Mouse (Mus musculus) kidney, embryonic 16.5 days (tissue): ENCODE data around the gene Sfmbt1. TPM values are rescaled to one million over a fixed set of nuclear protein-coding genes. Genes with fewer than 3 reads are reported as not detected.

Source experiments
- ATAC-seq: fragments of 200-750 bp; cut with Nextera tagmentation; 2 replicates; pipeline ENCODE4 v1.8.0; 2017; ENCODE audit warnings: moderate TSS enrichment; ENCODE audit not compliant: low FRiP score, low TSS enrichment
- H3K27ac ChIP-seq: fragments of 300-500 bp; sonication (generic); 2 replicates; pipeline ENCODE4 v1.5.1; 2014; ENCODE audit warnings: low read length
- H3K27me3 ChIP-seq: fragments of 300-500 bp; sonication (generic); 2 replicates; pipeline ENCODE4 v1.6.1; 2014; ENCODE audit warnings: low read length, control low read depth, mixed read lengths; ENCODE audit not compliant: insufficient read depth
- H3K36me3 ChIP-seq: fragments of 300-500 bp; sonication (generic); 2 replicates; pipeline ENCODE4 v1.6.1; 2014; ENCODE audit warnings: low read length, control low read depth, mixed read lengths; ENCODE audit not compliant: insufficient read depth
- H3K4me1 ChIP-seq: fragments of 300-500 bp; sonication (generic); 2 replicates; pipeline ENCODE4 v1.6.1; 2014; ENCODE audit warnings: low read length, control low read depth, mixed read lengths; ENCODE audit not compliant: insufficient read depth
- H3K4me2 ChIP-seq: fragments of 300-500 bp; sonication (generic); replicated peaks from 2 replicates; pipeline ENCODE4 v1.6.1; 2014; ENCODE audit warnings: low read depth, low read length
- H3K4me3 ChIP-seq: fragments of 300-500 bp; sonication (generic); 2 replicates; pipeline ENCODE4 v1.5.1; 2014; ENCODE audit warnings: mild to moderate bottlenecking, low read length
- H3K9ac ChIP-seq: fragments of 300-500 bp; sonication (generic); replicated peaks from 2 replicates; pipeline ENCODE4 v1.6.1; 2014; ENCODE audit warnings: low read length
- H3K9me3 ChIP-seq: fragments of 300-500 bp; sonication (generic); 2 replicates; pipeline ENCODE4 v1.6.1; 2016; ENCODE audit warnings: low read length, control low read depth
- WGBS: fragments of 180-500 bp; shearing (Covaris S2); extraction: QIAGEN DNeasy Blood & Tissue Kit; methylation state at CpG from one replicate; pipeline ENCODE4 v1.1.7; 2014; 5-methylcytosine and 5-hydroxymethylcytosine counted together
- polyA plus RNA-seq: library from polyadenylated mRNA; unstranded; fragments of >200 nt; fragmentation: Nextera tagmentation; extraction: Ambion mirVana; gene quantifications from 2 replicates; pipeline ENCODE4 v1.2.1, GENCODE M21; 2015

The Sfmbt1 gene
- polyA plus RNA-seq, 1 experiment from 2014 or later: 13.6 TPM

DNA sequence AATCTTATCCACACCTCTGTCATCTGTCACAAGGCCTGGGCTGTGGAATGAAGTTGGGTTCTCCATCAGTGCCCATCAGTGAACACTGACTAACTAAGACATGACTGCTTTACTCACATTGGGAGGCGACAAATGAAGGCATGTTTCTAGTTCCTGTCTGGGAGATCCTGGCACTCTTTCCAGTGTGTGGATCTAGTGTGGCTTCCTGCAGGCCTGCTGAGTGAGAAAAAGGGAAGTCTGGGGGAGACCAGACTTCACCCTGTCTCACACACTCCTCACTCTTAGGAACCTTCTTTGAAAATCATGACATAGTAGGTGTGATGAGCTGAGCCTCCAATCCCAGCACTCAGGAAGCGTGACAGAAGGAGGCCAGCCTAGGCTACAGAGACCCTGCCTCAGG, 19.9 kb upstream of the Sfmbt1 start:
- Histone ChIP-seq H3K9ac (no peak overlapping the region), H3K36me3 (peaks cover 6% of the 10 kb centered on the region), H3K4me3 (no peak overlapping the region), H3K27me3 (no peaks in the 10 kb centered on the region), H3K9me3 (no peaks in the 10 kb centered on the region), H3K4me2 (no peak overlapping the region), H3K27ac (no peak overlapping the region), H3K4me1 (no peaks in the 10 kb centered on the region)
- WGBS: 85% methylated on average over 2 of the region's 2 CpGs
- no peak for ATAC-seq

DNA sequence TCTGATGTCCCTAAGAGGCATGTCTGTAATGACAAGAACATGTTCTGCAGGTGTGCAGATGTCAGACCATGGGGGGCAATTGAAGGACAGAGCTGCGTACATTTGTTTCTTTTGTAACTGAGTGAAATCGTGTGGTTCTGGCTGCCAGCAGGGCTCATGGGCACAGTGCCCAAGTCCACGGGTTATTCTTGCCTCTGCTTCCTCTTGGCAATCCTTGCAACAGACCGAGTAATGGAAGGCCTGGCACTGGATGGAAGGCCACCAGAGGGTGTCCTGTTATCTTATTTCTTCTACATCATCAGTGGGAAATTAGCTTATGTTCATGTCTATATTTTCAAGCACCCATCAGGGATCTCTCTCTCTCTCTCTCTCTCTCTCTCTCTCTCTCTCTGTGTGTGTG, 19.0 kb upstream of the Sfmbt1 start:
- Histone ChIP-seq H3K9me3 (no peaks in the 10 kb centered on the region), H3K4me2 (no peak overlapping the region), H3K27me3 (no peaks in the 10 kb centered on the region), H3K4me1 (no peaks in the 10 kb centered on the region), H3K36me3 (no peaks in the 10 kb centered on the region), H3K4me3 (no peak overlapping the region), H3K9ac (no peak overlapping the region), H3K27ac (no peak overlapping the region)
- 69% methylated on average over 4 of the region's 4 CpGs for WGBS
- no peak for ATAC-seq

DNA sequence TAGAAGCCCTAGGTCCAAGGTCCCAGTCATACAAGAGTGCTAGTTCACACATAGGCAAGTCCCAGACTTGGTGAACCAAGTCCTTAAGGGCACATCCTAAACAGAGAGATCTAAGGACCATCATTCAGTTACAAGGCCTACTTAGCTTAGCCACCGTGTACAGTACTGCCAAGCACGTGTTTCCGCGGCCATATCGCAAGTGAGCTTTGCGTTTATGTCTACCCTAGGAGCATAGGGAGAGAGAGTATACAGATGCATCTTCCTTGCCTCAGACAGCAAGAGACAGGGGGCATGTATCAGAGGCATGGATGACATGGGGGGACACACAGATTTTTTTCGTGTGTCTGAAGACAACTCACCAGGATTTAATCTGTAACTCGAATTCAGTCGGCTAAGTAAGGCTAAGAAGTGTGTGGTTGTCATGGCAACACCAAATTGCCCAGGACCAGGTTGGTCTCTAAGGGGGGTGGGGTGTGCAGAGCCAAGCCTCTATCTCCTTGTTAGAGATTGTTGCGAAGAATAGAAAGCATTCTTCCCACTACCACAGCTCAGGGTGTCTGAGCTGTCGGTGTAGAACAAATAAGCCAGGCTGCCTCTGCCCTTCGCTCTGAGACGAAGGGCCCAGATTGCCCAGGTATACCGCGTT, 17.1 kb upstream of the Sfmbt1 start:
- Histone ChIP-seq H3K4me3 (no peak overlapping the region), H3K4me1 (no peaks in the 10 kb centered on the region), H3K4me2 (no peak overlapping the region), H3K9me3 (no peaks in the 10 kb centered on the region), H3K27me3 (no peaks in the 10 kb centered on the region), H3K27ac (no peak overlapping the region), H3K9ac (no peak overlapping the region), H3K36me3 (no peaks in the 10 kb centered on the region)
- 82% methylated on average over 15 of the region's 15 CpGs for WGBS
- no peak for ATAC-seq

GRCm38 (mm10) chr14:30699656-30700055, 15.0 kb upstream of the Sfmbt1 start:
- H3K4me3 ChIP-seq: no peak overlapping the region
- H3K36me3 ChIP-seq: no peaks in the 10 kb centered on the region
- no peak overlapping the region for H3K9ac ChIP-seq
- ATAC-seq: no peak
- H3K27me3 ChIP-seq: no peaks in the 10 kb centered on the region
- H3K9me3 ChIP-seq: no peaks in the 10 kb centered on the region
- 49% methylated on average over 8 of the region's 8 CpGs for WGBS
- no peaks in the 10 kb centered on the region for H3K4me1 ChIP-seq
- no peak overlapping the region for H3K4me2 ChIP-seq
- H3K27ac ChIP-seq: no peak overlapping the region

- WGBS: 28% methylated on average over 5 of the region's 5 CpGs
- Histone ChIP-seq H3K9me3 (no peaks in the 10 kb centered on the region), H3K4me3 (no peak overlapping the region), H3K27me3 (peaks cover 6% of the 10 kb centered on the region; the same call in 1 of the 2 replicates), H3K36me3 (no peaks in the 10 kb centered on the region), H3K27ac (no peak overlapping the region), H3K4me2 (no peak overlapping the region), H3K9ac (no peak overlapping the region), H3K4me1 (no peaks in the 10 kb centered on the region)
- no peak for ATAC-seq
Observed at GRCm38 (mm10) chr14:30702512-30702911, 12.1 kb upstream of the Sfmbt1 start.

GRCm38 (mm10) chr14:30703079-30703478, 11.6 kb upstream of the Sfmbt1 start:
- H3K9ac ChIP-seq: no peak overlapping the region
- no peaks in the 10 kb centered on the region for H3K4me1 ChIP-seq
- no peak overlapping the region for H3K4me3 ChIP-seq
- no peaks in the 10 kb centered on the region for H3K36me3 ChIP-seq
- H3K27me3 ChIP-seq: peaks cover 6% of the 10 kb centered on the region; the same call in 1 of the 2 replicates
- H3K9me3 ChIP-seq: no peaks in the 10 kb centered on the region
- ATAC-seq: no peak
- 74% methylated on average over 5 of the region's 5 CpGs for WGBS
- no peak overlapping the region for H3K27ac ChIP-seq
- no peak overlapping the region for H3K4me2 ChIP-seq

DNA sequence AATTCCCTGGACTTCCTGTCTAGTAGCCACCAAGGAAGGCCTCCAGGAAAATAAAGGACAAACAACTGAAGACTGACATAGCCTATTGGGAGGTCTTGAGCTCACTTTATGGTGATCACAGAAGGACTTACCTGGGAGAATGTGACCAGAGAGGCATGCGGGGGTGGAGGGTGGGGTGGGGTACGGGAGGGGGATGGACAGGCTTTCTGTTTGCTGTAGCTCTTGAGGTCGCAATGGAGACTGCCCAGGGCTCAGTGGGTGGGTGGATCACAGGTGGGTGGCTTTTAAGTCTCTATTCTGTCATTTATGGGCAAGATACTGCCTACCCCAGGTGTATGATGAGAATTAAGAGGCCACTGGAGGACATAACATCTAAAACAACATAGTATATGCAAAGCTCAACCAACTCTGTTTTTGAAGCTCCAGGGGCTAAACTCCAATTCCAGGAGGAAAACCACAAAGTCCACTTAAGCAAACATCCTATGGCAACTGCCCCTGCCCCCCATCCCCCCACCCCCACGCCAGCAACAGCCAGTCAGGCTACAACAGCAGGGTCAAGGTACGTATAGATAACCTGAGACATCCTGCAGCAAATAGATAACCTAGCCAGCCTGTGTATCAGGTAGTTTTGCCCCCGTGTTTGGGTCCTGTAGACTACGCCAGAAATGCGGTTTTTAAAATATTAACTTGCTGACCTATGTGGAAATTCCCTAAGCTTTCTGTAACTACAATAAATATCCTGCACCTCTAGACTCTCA, 10.4 kb upstream of the Sfmbt1 start:
- H3K36me3 ChIP-seq: no peaks in the 10 kb centered on the region
- H3K9ac ChIP-seq: no peak overlapping the region
- no peaks in the 10 kb centered on the region for H3K4me1 ChIP-seq
- H3K4me2 ChIP-seq: no peak overlapping the region
- ATAC-seq: no peak
- WGBS: 78% methylated on average over 8 of the region's 8 CpGs
- H3K9me3 ChIP-seq: no peaks in the 10 kb centered on the region
- no peak overlapping the region for H3K27ac ChIP-seq
- H3K27me3 ChIP-seq: peaks cover 6% of the 10 kb centered on the region; the same call in 1 of the 2 replicates
- no peak overlapping the region for H3K4me3 ChIP-seq

GRCm38 (mm10) chr14:30711892-30712291, 2.8 kb upstream of the Sfmbt1 start:
- Histone ChIP-seq H3K27me3 (peaks cover 10% of the 10 kb centered on the region), H3K4me1 (peaks cover 6% of the 10 kb centered on the region), H3K9me3 (no peaks in the 10 kb centered on the region), H3K27ac (no peak overlapping the region), H3K36me3 (no peaks in the 10 kb centered on the region), H3K4me2 (no peak overlapping the region), H3K9ac (no peak overlapping the region), H3K4me3 (no peak overlapping the region)
- WGBS: 95% methylated on average over 2 of the region's 2 CpGs
- no peak for ATAC-seq

GRCm38 (mm10) chr14:30713769-30714168, 880 bp upstream of the Sfmbt1 start:
- Histone ChIP-seq H3K36me3 (no peaks in the 10 kb centered on the region), H3K9ac (no peak overlapping the region), H3K4me2 (no peak overlapping the region), H3K4me3 (no peak overlapping the region), H3K27me3 (peaks cover 10% of the 10 kb centered on the region), H3K9me3 (no peaks in the 10 kb centered on the region), H3K27ac (no peak overlapping the region), H3K4me1 (peaks cover 9% of the 10 kb centered on the region)
- no peak for ATAC-seq
- WGBS: 74% methylated on average over 1 of the region's 1 CpGs

- 0% methylated on average over 28 of the region's 68 CpGs for WGBS
- H3K36me3 ChIP-seq: no peaks in the 10 kb centered on the region
- no peaks in the 10 kb centered on the region for H3K9me3 ChIP-seq
- peak overlapping the region; percentile 94 for H3K9ac ChIP-seq
- H3K4me1 ChIP-seq: peaks cover 9% of the 10 kb centered on the region
- peak overlapping the region; percentile 86 for H3K27ac ChIP-seq
- H3K27me3 ChIP-seq: peaks cover 10% of the 10 kb centered on the region
- peak overlapping the region; percentile 92 for H3K4me3 ChIP-seq
- peak overlapping the region; percentile 96 for H3K4me2 ChIP-seq
- peak; percentile 88 for ATAC-seq
Observed at GRCm38 (mm10) chr14:30715618-30716050, 985 bp downstream of the Sfmbt1 start.
